Mouse (Mus musculus) T-helper 1 cell (primary cell): Measurements from ENCODE around the gene Ube2e2.
"Not testable (repeated sequence)": the region's sequence is repeated elsewhere in the genome, so short reads cannot be mapped to it uniquely, and the experiment has no call there.

Experiments used
- in situ Hi-C: fragments of 300-600 bp; cut with MboI, MseI; formaldehyde crosslinking; loops from one replicate; pipeline ENCODE4 v1.15.1; 2025; ENCODE audit warnings: high pct_unique_total_duplicates

Ube2e2 gene

GRCm38 (mm10) chr14:18637739-18638138, 256.3 kb downstream of the Ube2e2 start:
- in situ Hi-C loops, result no loop called here

GRCm38 (mm10) chr14:18628170-18628569, 265.9 kb downstream of the Ube2e2 start:
- in situ Hi-C loops, result no loop called here

GRCm38 (mm10) chr14:18618603-18619002, 275.5 kb downstream of the Ube2e2 start:
- in situ Hi-C loops, result no loop called here

GRCm38 (mm10) chr14:18601927-18602326, 292.1 kb downstream of the Ube2e2 start:
- in situ Hi-C loops, result no loop called here

GRCm38 (mm10) chr14:18586239-18587034, 307.6 kb downstream of the Ube2e2 start:
- in situ Hi-C loops, result no loop called here

- in situ Hi-C loops, result no loop called here
Measured at GRCm38 (mm10) chr14:18581735-18582134, 312.3 kb downstream of the Ube2e2 start.

GRCm38 (mm10) chr14:18574756-18575155, 319.3 kb downstream of the Ube2e2 start:
- in situ Hi-C loops, result no loop called here

GRCm38 (mm10) chr14:18574130-18574721, 319.8 kb downstream of the Ube2e2 start:
- in situ Hi-C loops, result no loop called here

- in situ Hi-C loops, result no loop called here
Measured at GRCm38 (mm10) chr14:18573286-18573956, 320.6 kb downstream of the Ube2e2 start.

- in situ Hi-C loops, result no loop called here
Measured at GRCm38 (mm10) chr14:18572852-18573251, 321.2 kb downstream of the Ube2e2 start.

- in situ Hi-C loops, result no loop called here
Measured at GRCm38 (mm10) chr14:18569615-18570014, 324.5 kb downstream of the Ube2e2 start.

GRCm38 (mm10) chr14:18564999-18565398, 329.1 kb downstream of the Ube2e2 start:
- in situ Hi-C loops, result not testable (repeated sequence)

- in situ Hi-C loops, result no loop called here
Measured at GRCm38 (mm10) chr14:18555287-18555686, 338.8 kb downstream of the Ube2e2 start.

GRCm38 (mm10) chr14:18554627-18554988, 339.5 kb downstream of the Ube2e2 start:
- in situ Hi-C loops, result no loop called here

- in situ Hi-C loops, result no loop called here
Measured at GRCm38 (mm10) chr14:18553987-18554626, 340.0 kb downstream of the Ube2e2 start.

GRCm38 (mm10) chr14:18547541-18547940, 346.5 kb downstream of the Ube2e2 start:
- in situ Hi-C loops, result no loop called here

- in situ Hi-C loops, result not testable (repeated sequence)
Measured at GRCm38 (mm10) chr14:18539092-18539491, 355.0 kb downstream of the Ube2e2 start.

GRCm38 (mm10) chr14:18530899-18531298, 363.2 kb downstream of the Ube2e2 start:
- in situ Hi-C loops, result no loop called here

GRCm38 (mm10) chr14:18530496-18530895, 363.6 kb downstream of the Ube2e2 start:
- in situ Hi-C loops, result no loop called here
